In the genomic region with DNA sequence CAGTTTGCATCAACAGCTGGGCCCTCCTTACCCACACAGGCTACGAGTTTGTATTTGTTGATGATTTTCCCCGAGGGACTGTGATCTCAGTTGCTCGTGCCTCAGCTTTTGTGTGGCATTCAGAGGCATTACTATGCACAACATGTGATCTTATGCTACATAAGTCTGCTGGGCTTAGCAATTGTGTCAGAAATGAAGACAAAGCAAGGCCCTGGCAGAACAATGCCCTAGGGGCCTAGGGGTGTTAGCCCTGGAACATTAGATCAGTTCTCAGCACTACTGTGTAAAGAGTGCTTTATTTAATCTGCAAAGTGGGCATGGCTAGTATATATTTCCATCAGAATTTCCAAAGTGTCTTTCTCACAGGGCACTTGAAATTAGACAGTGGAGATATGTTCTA, we compare ENCODE assay signal across 28 mouse cellular contexts. TPM values are rescaled to one million over a fixed set of nuclear protein-coding genes. Genes with fewer than 3 reads are reported as not detected.
DNase-seq lines count a peak whose midpoint lies in the region; ATAC-seq and TF ChIP-seq lines count a peak whose summit lies in the region.
"Had no signal": no experiment of that assay in that cellular context is flagged by ENCODE, and none has a peak within 500 bp of the region (broad histone marks: within the 10 kb centered on the region; RNA-seq: fewer than 3 reads in every experiment).

No protein-coding gene starts in this region.

- H3K27me3 ChIP-seq in forebrain, embryonic 11.5 days (ENCODE audit: control insufficient read depth, insufficient read depth, low read length): peaks cover 23% of the 10 kb centered on the region
- H3K27me3 ChIP-seq in forebrain, embryonic 14.5 days (replicated peaks; ENCODE audit: control insufficient read depth, insufficient read depth, low read length): peaks cover 31% of the 10 kb centered on the region
- H3K27me3 ChIP-seq in midbrain, embryonic 12.5 days: peaks cover 43% of the 10 kb centered on the region
- peaks cover 40% of the 10 kb centered on the region for H3K27me3 ChIP-seq in midbrain, embryonic 10.5 days (ENCODE audit: low read depth, poor library complexity, severe bottlenecking)

- peak; percentile 47; the same call in 1 of the 2 replicates for ATAC-seq in forebrain, embryonic 11.5 days (replicated peaks; ENCODE audit: low FRiP score)
- no peak for ATAC-seq in forebrain, embryonic 14.5 days
- ATAC-seq in midbrain, embryonic 12.5 days (ENCODE audit: low FRiP score, low read depth): peak; percentile 57; the same call in 1 of the 2 replicates
- ATAC-seq: CD4-positive, CD25-positive, alpha-beta regulatory T cell, adult 4 months; forebrain, embryonic 15.5 days; hindbrain, embryonic 16.5 days; inflammation-experienced regulatory T-cells, adult 6 months; intestine, postnatal 0 days had no signal

- H3K9me3 ChIP-seq in forebrain, embryonic 11.5 days (ENCODE audit: control insufficient read depth, low read length): no peaks in the 10 kb centered on the region
- H3K9me3 ChIP-seq in forebrain, embryonic 14.5 days (replicated peaks; ENCODE audit: control insufficient read depth, low read length): no peaks in the 10 kb centered on the region
- no peaks in the 10 kb centered on the region for H3K9me3 ChIP-seq in midbrain, embryonic 12.5 days
- no peaks in the 10 kb centered on the region for H3K9me3 ChIP-seq in midbrain, embryonic 10.5 days (replicated peaks)
- H3K9me3 ChIP-seq: forebrain, embryonic 10.5 days; forebrain, embryonic 15.5 days; heart, embryonic 12.5 days; heart, embryonic 15.5 days; hindbrain, embryonic 10.5 days had no signal

- no peak overlapping the region for H3K27ac ChIP-seq in forebrain, embryonic 11.5 days (ENCODE audit: low read depth, low read length)
- no peak overlapping the region for H3K27ac ChIP-seq in forebrain, embryonic 14.5 days (ENCODE audit: low read depth, low read length)
- H3K27ac ChIP-seq in midbrain, embryonic 12.5 days (replicated peaks): no peak overlapping the region
- H3K27ac ChIP-seq in midbrain, embryonic 10.5 days (replicated peaks): no peak overlapping the region
- H3K27ac ChIP-seq: forebrain, embryonic 10.5 days; forebrain, embryonic 15.5 days; heart, embryonic 15.5 days; hindbrain, embryonic 10.5 days had no signal

- no peak overlapping the region for H3K4me3 ChIP-seq in forebrain, embryonic 11.5 days (ENCODE audit: low read depth, low read length)
- no peak overlapping the region for H3K4me3 ChIP-seq in forebrain, embryonic 14.5 days (ENCODE audit: low read depth, low read length)
- no peak overlapping the region for H3K4me3 ChIP-seq in midbrain, embryonic 12.5 days
- H3K4me3 ChIP-seq in midbrain, embryonic 10.5 days: no peak overlapping the region
- H3K4me3 ChIP-seq: forebrain, embryonic 10.5 days; forebrain, embryonic 15.5 days; heart, embryonic 12.5 days; heart, embryonic 15.5 days; hindbrain, embryonic 10.5 days had no signal

- no peak overlapping the region for H3K9ac ChIP-seq in forebrain, embryonic 11.5 days (ENCODE audit: low read length)
- no peak overlapping the region for H3K9ac ChIP-seq in forebrain, embryonic 14.5 days (ENCODE audit: low read length)
- H3K9ac ChIP-seq in midbrain, embryonic 12.5 days (replicated peaks): no peak overlapping the region
- H3K9ac ChIP-seq: forebrain, embryonic 15.5 days; heart, embryonic 12.5 days; heart, embryonic 15.5 days had no signal

- no peak for TF ChIP-seq CTCF in brain, embryonic 14.5 days (IDR thresholded peaks at IDR 0.05; ENCODE audit: borderline replicate concordance, extremely low read depth, insufficient read depth, insufficient read length)

- H3K4me2 ChIP-seq in forebrain, embryonic 11.5 days (ENCODE audit: low read depth, low read length, severe bottlenecking): no peak overlapping the region
- H3K4me2 ChIP-seq in forebrain, embryonic 14.5 days (ENCODE audit: low read length): no peak overlapping the region
- H3K4me2 ChIP-seq in midbrain, embryonic 12.5 days (replicated peaks): no peak overlapping the region
- H3K4me2 ChIP-seq: forebrain, embryonic 15.5 days; heart, embryonic 12.5 days; heart, embryonic 15.5 days had no signal

- H3K4me1 ChIP-seq in forebrain, embryonic 11.5 days (replicated peaks; ENCODE audit: control insufficient read depth, insufficient read depth, low read length): peaks cover 6% of the 10 kb centered on the region; the same call in 1 of the 2 replicates
- no peaks in the 10 kb centered on the region for H3K4me1 ChIP-seq in forebrain, embryonic 14.5 days (ENCODE audit: control insufficient read depth, insufficient read depth, low read length)
- H3K4me1 ChIP-seq in midbrain, embryonic 12.5 days: peaks cover 32% of the 10 kb centered on the region
- H3K4me1 ChIP-seq in midbrain, embryonic 10.5 days: peaks cover 37% of the 10 kb centered on the region

- no peak for DNase-seq in forebrain, embryonic 11.5 days (ENCODE audit: low spot score)
- DNase-seq in forebrain, embryonic 14.5 days (ENCODE audit: low spot score): no peak
- no peak for DNase-seq in midbrain, embryonic 10.5 days (ENCODE audit: low spot score)
- DNase-seq in brain, embryonic 14.5 days (ENCODE audit: low read depth): peak; percentile 35
- peak; percentile 12 for DNase-seq in mesoderm, embryonic 11.5 days (ENCODE audit: low read depth, low spot score)
- DNase-seq: adrenal gland, adult 2 months; adrenal gland, postnatal 14 days; cerebellum, adult 18-20 months; cerebellum, adult 9-11 months; cerebellum, postnatal 25 days; gastrocnemius, postnatal 25 days; heart, adult 18-20 months; heart, postnatal 10 days; heart, postnatal 36 days had no signal

- no peak for TF ChIP-seq POLR2A in brain, embryonic 14.5 days (IDR thresholded peaks at IDR 0.05; ENCODE audit: borderline replicate concordance, extremely low read depth, insufficient read depth, insufficient read length, poor library complexity, severe bottlenecking)

- H3K36me3 ChIP-seq in forebrain, embryonic 11.5 days (ENCODE audit: control insufficient read depth, insufficient read depth, low read length): no peaks in the 10 kb centered on the region
- H3K36me3 ChIP-seq in forebrain, embryonic 14.5 days (ENCODE audit: control insufficient read depth, insufficient read depth, low read length): no peaks in the 10 kb centered on the region
- no peaks in the 10 kb centered on the region for H3K36me3 ChIP-seq in midbrain, embryonic 12.5 days
- H3K36me3 ChIP-seq in midbrain, embryonic 10.5 days: no peaks in the 10 kb centered on the region
- H3K36me3 ChIP-seq: forebrain, embryonic 10.5 days; forebrain, embryonic 15.5 days; heart, embryonic 12.5 days; heart, embryonic 15.5 days; hindbrain, embryonic 10.5 days had no signal

- WGBS in forebrain, embryonic 11.5 days: 25% methylated on average over 3 of the region's 3 CpGs
- 7% methylated on average over 3 of the region's 3 CpGs for WGBS in forebrain, embryonic 14.5 days
- 21% methylated on average over 3 of the region's 3 CpGs for WGBS in midbrain, embryonic 12.5 days
- WGBS in midbrain, embryonic 10.5 days: 51% methylated on average over 3 of the region's 3 CpGs

RNA-seq across cellular contexts. Expression of a gene that starts 1.5 kb away (rescaled TPM):
- 0.27 TPM in 1 of 2 replicates, not detected in the other for polyA plus RNA-seq in forebrain, embryonic 11.5 days (2014; fragmentation: Nextera tagmentation; extraction: Ambion mirVana)
- polyA plus RNA-seq in forebrain, embryonic 14.5 days (2014; fragmentation: Nextera tagmentation; extraction: Ambion mirVana): 0.62 and 1.1 TPM in 2 replicates
- 0.64 and 1.2 TPM in 2 replicates for polyA plus RNA-seq in midbrain, embryonic 12.5 days (2016; fragmentation: Nextera tagmentation; extraction: Ambion mirVana)
- polyA plus RNA-seq in midbrain, embryonic 10.5 days (2016; fragmentation: Nextera tagmentation; extraction: Ambion mirVana): 0.04 and 0.09 TPM in 2 replicates
- 1.7 and 4.0 TPM in 2 replicates for polyA plus RNA-seq in brain, embryonic 14.5 days (2012; rRNA removed)
- polyA plus RNA-seq: adrenal gland, adult 2 months; C2C12; CD4-positive, CD25-positive, alpha-beta regulatory T cell, adult 4 months; embryonic facial prominence, embryonic 11.5 days; embryonic facial prominence, embryonic 14.5 days; gonadal fat pad, adult 2 months; hindbrain, embryonic 10.5 days; inflammation-experienced regulatory T-cells, adult 6 months; intestine, postnatal 0 days had no signal

Comparison
In these comparisons a context has a peak if more than half of its experiments do, and no peak if none do; other contexts are left out.
1. DNase-seq: peak in brain, embryonic 14.5 days (single experiment) and mesoderm, embryonic 11.5 days (single experiment); none in forebrain, embryonic 11.5 days (single experiment), forebrain, embryonic 14.5 days (single experiment) and midbrain, embryonic 10.5 days (single experiment).